Mouse (Mus musculus) gastrocnemius, postnatal 25 days (tissue): Measurements from ENCODE around the gene Trmt61a. TPM values are rescaled to one million over a fixed set of nuclear protein-coding genes. Genes with fewer than 3 reads are reported as not detected.
"Not testable (repeated sequence)": the region's sequence is repeated elsewhere in the genome, so short reads cannot be mapped to it uniquely, and the experiment has no call there.

Source experiments
- DNase-seq: peaks from one replicate; pipeline ENCODE4 v3.0.0; 2022
- long read RNA-seq, 2 experiments: library from polyadenylated mRNA; stranded (forward); transcript quantifications; one replicate each; pipeline ENCODE4 v2.0.0; 2021
- total RNA-seq, 2 experiments: library from RNA; stranded (reverse); gene quantifications; 1 replicate in 1 of 2; 2 replicates in 1 of 2; pipeline ENCODE4 v1.2.3; 2021

Trmt61a gene
- 1 to 10 TPM; 2.7 to 2.9 TPM for total RNA-seq
- long read RNA-seq, experiment 1 = 0 reads
- long read RNA-seq, experiment 2, partial matches to known transcripts = 0 of 1 reads
- long read RNA-seq, experiment 2, other reads (novel, unspliced or antisense) = 0 of 1 reads

- peak; percentile 90 for DNase-seq
Observed at GRCm38 (mm10) chr12:111677882-111678669, at the start of gene Trmt61a. Gene Trmt61a (plus strand): TSS chr12:111678105.

- DNase-seq = peak; percentile 34
Observed at GRCm38 (mm10) chr12:111648061-111648645, 29.8 kb upstream of the Trmt61a start.

- no peak for DNase-seq
Observed at GRCm38 (mm10) chr12:111652953-111653352, 25.0 kb upstream of the Trmt61a start.

GRCm38 (mm10) chr12:111653434-111653833 is 24.5 kb upstream of the Trmt61a start:
- peak; percentile 54 for DNase-seq

- DNase-seq = no peak
Observed at GRCm38 (mm10) chr12:111655695-111656094, 22.2 kb upstream of the Trmt61a start.

- no peak for DNase-seq
Observed at GRCm38 (mm10) chr12:111659331-111659730, 18.6 kb upstream of the Trmt61a start.

- DNase-seq = no peak
Observed at GRCm38 (mm10) chr12:111660628-111661027, 17.3 kb upstream of the Trmt61a start.

- not testable (repeated sequence) for DNase-seq
Observed at GRCm38 (mm10) chr12:111661554-111661953, 16.4 kb upstream of the Trmt61a start.

GRCm38 (mm10) chr12:111663228-111664143 is 14.4 kb upstream of the Trmt61a start:
- DNase-seq = no peak

GRCm38 (mm10) chr12:111664144-111664634 is 13.7 kb upstream of the Trmt61a start:
- peak; percentile 51 for DNase-seq

- DNase-seq = no peak
Observed at GRCm38 (mm10) chr12:111665041-111665880, 12.6 kb upstream of the Trmt61a start.

- no peak for DNase-seq
Observed at GRCm38 (mm10) chr12:111666380-111666779, 11.5 kb upstream of the Trmt61a start.

- no peak for DNase-seq
Observed at GRCm38 (mm10) chr12:111667421-111667820, 10.5 kb upstream of the Trmt61a start.

GRCm38 (mm10) chr12:111668457-111668912 is 9.4 kb upstream of the Trmt61a start:
- peak; percentile 88 for DNase-seq

- DNase-seq = peak; percentile 66
Observed at GRCm38 (mm10) chr12:111669000-111669788, 8.7 kb upstream of the Trmt61a start.

- DNase-seq = no peak
Observed at GRCm38 (mm10) chr12:111669961-111670360, 7.9 kb upstream of the Trmt61a start.

- no peak for DNase-seq
Observed at GRCm38 (mm10) chr12:111670371-111670971, 7.4 kb upstream of the Trmt61a start.

- DNase-seq = no peak
Observed at GRCm38 (mm10) chr12:111670976-111671375, 6.9 kb upstream of the Trmt61a start.

- DNase-seq = peak; percentile 44
Observed at GRCm38 (mm10) chr12:111671431-111671902, 6.4 kb upstream of the Trmt61a start.

GRCm38 (mm10) chr12:111672176-111672575 is 5.7 kb upstream of the Trmt61a start, which contains the start of gene Ckb:
Gene Ckb (minus strand): TSS chr12:111672338.
- DNase-seq = peak; percentile 81
